ENCODE assay signal across 27 mouse cellular contexts in the genomic region with DNA sequence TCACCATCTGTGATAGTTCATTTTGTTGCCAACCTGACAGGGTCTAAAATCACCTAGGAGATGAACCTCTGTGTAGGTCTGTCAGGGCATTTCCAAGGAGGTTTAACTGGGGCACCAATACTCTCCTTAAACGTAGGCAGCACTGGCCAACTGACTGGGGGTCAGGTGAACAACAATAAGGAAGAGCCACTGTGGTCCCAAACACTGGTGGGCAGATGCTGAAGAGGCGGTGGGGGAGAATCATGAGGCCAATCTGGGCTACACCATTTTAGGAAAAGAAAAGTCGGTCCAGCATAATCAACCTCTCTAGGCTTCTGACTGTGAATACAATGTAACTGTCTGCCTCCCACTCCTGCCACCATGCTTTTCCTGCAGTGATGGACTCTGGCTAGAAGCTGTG. TPM values are rescaled to one million over a fixed set of nuclear protein-coding genes. Genes with fewer than 3 reads are reported as not detected.
DNase-seq lines count a peak whose midpoint lies in the region; ATAC-seq lines count a peak whose summit lies in the region.
"Had no signal": no experiment of that assay in that cellular context is flagged by ENCODE, and none has a peak within 500 bp of the region (broad histone marks: within the 10 kb centered on the region; RNA-seq: fewer than 3 reads in every experiment).

No protein-coding gene starts in this region.

- DNase-seq in limb, embryonic 11.5 days (ENCODE audit: low spot score): peak; percentile 6
- DNase-seq in limb, embryonic 10.5 days (ENCODE audit: low spot score): no peak
- peak; percentile 31 to 33 for DNase-seq in layer of hippocampus, adult 8-10 months (ENCODE audit: low spot score in 2 of 2)
- DNase-seq in left cerebral cortex, postnatal 14 days (ENCODE audit: low spot score in 2 of 2): peak; percentile 8 to 15
- peak; percentile 63 for DNase-seq in telencephalon, adult 2 months (ENCODE audit: low read depth, low spot score)
- no peak for DNase-seq in ovary, postnatal 36 days (ENCODE audit: low spot score)
- no peak for DNase-seq in kidney, adult 18-20 months
- no peak for DNase-seq in midbrain, embryonic 14.5 days
- DNase-seq: adrenal gland, postnatal 36 days; B cell, adult 2 months; cerebellum, adult 18-20 months; cerebellum, postnatal 36 days; gastrocnemius, postnatal 14 days; kidney, adult 11 months; kidney, postnatal 10 days; liver, postnatal 0 days; lung, postnatal 4 days; thymus, postnatal 25 days had no signal

- H3K9me3 ChIP-seq in limb, embryonic 11.5 days (ENCODE audit: control insufficient read depth, low read length): no peaks in the 10 kb centered on the region
- no peaks in the 10 kb centered on the region for H3K9me3 ChIP-seq in limb, embryonic 10.5 days (replicated peaks)
- no peaks in the 10 kb centered on the region for H3K9me3 ChIP-seq in midbrain, embryonic 14.5 days (ENCODE audit: control insufficient read depth, low read length)
- H3K9me3 ChIP-seq: forebrain, embryonic 10.5 days; hindbrain, embryonic 10.5 days; midbrain, embryonic 10.5 days; neural tube, embryonic 12.5 days had no signal

- H3K9ac ChIP-seq in limb, embryonic 11.5 days (ENCODE audit: low read length): no peak overlapping the region
- no peak overlapping the region for H3K9ac ChIP-seq in midbrain, embryonic 14.5 days (replicated peaks; ENCODE audit: low read length)
- H3K9ac ChIP-seq: liver, postnatal 0 days; neural tube, embryonic 12.5 days had no signal

- no peak overlapping the region for H3K27ac ChIP-seq in limb, embryonic 11.5 days (replicated peaks; ENCODE audit: low read depth, low read length)
- H3K27ac ChIP-seq in limb, embryonic 10.5 days: no peak overlapping the region
- H3K27ac ChIP-seq in midbrain, embryonic 14.5 days (replicated peaks; ENCODE audit: low read depth, low read length): no peak overlapping the region
- H3K27ac ChIP-seq: forebrain, embryonic 10.5 days; hindbrain, embryonic 10.5 days; hindbrain, postnatal 0 days; midbrain, embryonic 10.5 days; neural tube, embryonic 12.5 days had no signal

- H3K4me1 ChIP-seq in limb, embryonic 11.5 days (ENCODE audit: control insufficient read depth, insufficient read depth, low read length): no peaks in the 10 kb centered on the region
- no peaks in the 10 kb centered on the region for H3K4me1 ChIP-seq in limb, embryonic 10.5 days
- H3K4me1 ChIP-seq in midbrain, embryonic 14.5 days (ENCODE audit: control insufficient read depth, insufficient read depth, low read length): no peaks in the 10 kb centered on the region
- H3K4me1 ChIP-seq: forebrain, embryonic 10.5 days; hindbrain, embryonic 10.5 days; midbrain, embryonic 10.5 days; neural tube, embryonic 12.5 days had no signal

- ATAC-seq in limb, embryonic 11.5 days (ENCODE audit: insufficient number of reproducible peaks, low FRiP score, low TSS enrichment, low read depth): no peak
- ATAC-seq in midbrain, embryonic 14.5 days (ENCODE audit: low FRiP score, low TSS enrichment): no peak
- ATAC-seq: hindbrain, postnatal 0 days; liver, postnatal 0 days had no signal

- intact Hi-C loops in left cerebral cortex, postnatal 14 days (cut with DNase I): no loop called here

- H3K27me3 ChIP-seq in limb, embryonic 11.5 days (ENCODE audit: control insufficient read depth, insufficient read depth, low read length): no peaks in the 10 kb centered on the region
- H3K27me3 ChIP-seq in limb, embryonic 10.5 days (ENCODE audit: low read depth, poor library complexity, severe bottlenecking): no peaks in the 10 kb centered on the region
- H3K27me3 ChIP-seq in midbrain, embryonic 14.5 days (ENCODE audit: control insufficient read depth, insufficient read depth, low read length): no peaks in the 10 kb centered on the region

- no peak overlapping the region for H3K4me3 ChIP-seq in limb, embryonic 11.5 days (ENCODE audit: low read depth, low read length)
- H3K4me3 ChIP-seq in limb, embryonic 10.5 days: no peak overlapping the region
- H3K4me3 ChIP-seq in midbrain, embryonic 14.5 days (replicated peaks; ENCODE audit: low read depth, low read length): no peak overlapping the region
- H3K4me3 ChIP-seq: forebrain, embryonic 10.5 days; hindbrain, embryonic 10.5 days; midbrain, embryonic 10.5 days; neural tube, embryonic 12.5 days had no signal

- H3K4me2 ChIP-seq in limb, embryonic 11.5 days (ENCODE audit: low read depth, severe bottlenecking): no peak overlapping the region
- H3K4me2 ChIP-seq in midbrain, embryonic 14.5 days (ENCODE audit: low read length): no peak overlapping the region
- H3K4me2 ChIP-seq: neural tube, embryonic 12.5 days had no signal

- H3K36me3 ChIP-seq in limb, embryonic 11.5 days (ENCODE audit: control insufficient read depth, insufficient read depth, low read length): no peaks in the 10 kb centered on the region
- no peaks in the 10 kb centered on the region for H3K36me3 ChIP-seq in limb, embryonic 10.5 days
- no peaks in the 10 kb centered on the region for H3K36me3 ChIP-seq in midbrain, embryonic 14.5 days (ENCODE audit: control insufficient read depth, insufficient read depth, low read length)
- H3K36me3 ChIP-seq: forebrain, embryonic 10.5 days; hindbrain, embryonic 10.5 days; midbrain, embryonic 10.5 days; neural tube, embryonic 12.5 days had no signal

- 89% methylated on average over 3 of the region's 3 CpGs for WGBS in limb, embryonic 11.5 days
- WGBS in limb, embryonic 10.5 days: 87% methylated on average over 3 of the region's 3 CpGs
- WGBS in midbrain, embryonic 14.5 days: 83% methylated on average over 3 of the region's 3 CpGs

RNA-seq across cellular contexts. Expression of a gene that starts 40.9 kb away (rescaled TPM):
- not detected in 2 replicates for polyA plus RNA-seq in limb, embryonic 11.5 days (2014; fragmentation: Nextera tagmentation; extraction: Ambion mirVana)
- not detected in 2 replicates for polyA plus RNA-seq in limb, embryonic 10.5 days (2016; fragmentation: Nextera tagmentation; extraction: Ambion mirVana)
- 10 to 100 TPM; 10.4 to 11.6 (median 10.6) TPM for total RNA-seq in layer of hippocampus, adult 8-10 months (2022)
- total RNA-seq in left cerebral cortex, postnatal 14 days (2021): 10 to 100 TPM; 27.2 to 30.6 TPM
- polyA plus RNA-seq in midbrain, embryonic 14.5 days (2014; fragmentation: Nextera tagmentation; extraction: Ambion mirVana): 7.3 and 8.8 TPM in 2 replicates
- total RNA-seq: gastrocnemius, postnatal 14 days; heart, adult 8-10 months; liver, adult 2 months; monocyte, adult 5-6 weeks had no signal
- polyA plus RNA-seq: liver, adult 2 months; liver, postnatal 0 days; testis, adult 2 months had no signal

RNA-seq across cellular contexts. Expression of a gene that starts 59.8 kb away (rescaled TPM):
- 20.5 and 21.1 TPM in 2 replicates for polyA plus RNA-seq in limb, embryonic 11.5 days (2014; fragmentation: Nextera tagmentation; extraction: Ambion mirVana)
- 16.4 and 19.4 TPM in 2 replicates for polyA plus RNA-seq in limb, embryonic 10.5 days (2016; fragmentation: Nextera tagmentation; extraction: Ambion mirVana)
- 10 to 100 TPM; 29.8 to 33.6 (median 30.9) TPM for total RNA-seq in layer of hippocampus, adult 8-10 months (2022)
- total RNA-seq in left cerebral cortex, postnatal 14 days (2021): 10 to 100 TPM; 25.8 to 26.7 TPM
- 7.0 and 10.8 TPM in 2 replicates for polyA plus RNA-seq in midbrain, embryonic 14.5 days (2014; fragmentation: Nextera tagmentation; extraction: Ambion mirVana)

Comparison
In these comparisons a context has a peak if more than half of its experiments do, and no peak if none do; other contexts are left out.
1. DNase-seq: peak in limb, embryonic 11.5 days (single experiment), layer of hippocampus, adult 8-10 months (2 of 2), left cerebral cortex, postnatal 14 days (2 of 2) and telencephalon, adult 2 months (single experiment); none in limb, embryonic 10.5 days (single experiment), ovary, postnatal 36 days (single experiment), kidney, adult 18-20 months (single experiment) and midbrain, embryonic 14.5 days (single experiment).